Mouse (Mus musculus): ENCODE data around the gene Por.

- TF ChIP-seq CTCF (IDR thresholded peaks at IDR 0.05) (no peak), EP300 (IDR thresholded peaks at IDR 0.05) (no peak; the same call in 1 of the 2 replicates)
Observed at GRCm38 (mm10) chr5:135621725-135622124, 48.1 kb upstream of the Por start.
